Mouse (Mus musculus): ENCODE data around the gene Fras1.

The Fras1 gene

GRCm38 (mm10) chr5:96795752-96796151 is 422.0 kb downstream of the Fras1 start:
- DNase-seq = peak; percentile 44

- no peak for DNase-seq
Observed at GRCm38 (mm10) chr5:96797465-96797864, 423.7 kb downstream of the Fras1 start.

- DNase-seq = no peak
Observed at GRCm38 (mm10) chr5:96799165-96799564, 425.4 kb downstream of the Fras1 start.

- no peak for DNase-seq
Observed at GRCm38 (mm10) chr5:96799969-96800368, 426.2 kb downstream of the Fras1 start.

GRCm38 (mm10) chr5:96802185-96802584 is 428.4 kb downstream of the Fras1 start:
- no peak for DNase-seq

- DNase-seq = peak; percentile 37
Observed at GRCm38 (mm10) chr5:96803091-96803490, 429.3 kb downstream of the Fras1 start.

- DNase-seq = peak; percentile 56
Observed at GRCm38 (mm10) chr5:96804304-96804703, 430.5 kb downstream of the Fras1 start.

- no peak for DNase-seq
Observed at GRCm38 (mm10) chr5:96804813-96805212, 431.1 kb downstream of the Fras1 start.

- no peak for DNase-seq
Observed at GRCm38 (mm10) chr5:96810620-96811019, 436.9 kb downstream of the Fras1 start.

GRCm38 (mm10) chr5:96824769-96825327 is 451.1 kb downstream of the Fras1 start:
- no peak for DNase-seq

- no peak for DNase-seq
Observed at GRCm38 (mm10) chr5:96827176-96827575, 453.4 kb downstream of the Fras1 start.
